In the genomic region with DNA sequence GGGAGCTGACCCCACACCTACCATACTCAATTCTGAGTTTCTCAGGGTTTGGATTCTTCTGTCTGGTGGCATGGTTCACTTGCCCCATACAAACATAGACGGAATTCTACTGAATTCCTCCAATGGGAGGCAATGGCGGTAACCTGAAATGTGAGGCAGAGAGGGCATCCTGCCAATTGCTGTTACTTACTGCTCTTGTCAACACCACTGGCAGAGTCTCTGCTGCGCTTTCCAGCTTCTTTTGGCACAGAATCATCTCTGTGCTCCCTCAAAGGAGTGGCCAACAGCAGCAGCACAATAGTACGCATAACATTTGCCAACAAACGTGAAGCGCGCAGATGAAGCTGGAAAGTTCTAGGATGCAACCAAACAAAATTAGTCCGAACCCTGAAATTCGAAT, we compare ENCODE assay signal across 8 mouse cellular contexts. TPM values are rescaled to one million over a fixed set of nuclear protein-coding genes. Genes with fewer than 3 reads are reported as not detected.
DNase-seq lines count a peak whose midpoint lies in the region; TF ChIP-seq lines count a peak whose summit lies in the region.

No protein-coding gene starts in this region.

- peak overlapping the region; percentile 48 for H3K27ac ChIP-seq in heart, adult 2 months

- peaks cover 3% of the 10 kb centered on the region; the same call in 1 of the 2 replicates for H3K36me3 ChIP-seq in heart, adult 2 months (ENCODE audit: control insufficient read depth, insufficient read depth, low read length)

- H3K4me3 ChIP-seq in heart, adult 2 months, result no peak overlapping the region

- no peaks in the 10 kb centered on the region for H3K27me3 ChIP-seq in heart, adult 2 months (ENCODE audit: control insufficient read depth, insufficient read depth, low read length)

- H3K4me1 ChIP-seq in heart, adult 2 months (ENCODE audit: control insufficient read depth, insufficient read depth, low read length), result peaks cover 1% of the 10 kb centered on the region; the same call in 1 of the 2 replicates

- TF ChIP-seq EP300 in heart, adult 2 months (IDR thresholded peaks at IDR 0.05; ENCODE audit: insufficient read depth, low read depth, low read length), result 0 out of 2 replicates have a peak, but pooled peaks have one; percentile 35

- 48% methylated on average over 9 of the region's 9 CpGs for WGBS in heart, adult 2 months

- no peak for TF ChIP-seq CTCF in heart, adult 2 months (IDR thresholded peaks at IDR 0.05)

- TF ChIP-seq POLR2A in heart, adult 2 months (IDR thresholded peaks at IDR 0.05; ENCODE audit: insufficient read depth, low read depth, low read length), result no peak

- no peaks in the 10 kb centered on the region for H3K79me2 ChIP-seq in heart, adult 2 months (replicated peaks; ENCODE audit: control insufficient read depth, insufficient read depth, low read length)

- intact Hi-C loops in left cerebral cortex, postnatal 4 days (cut with DNase I), result no loop called here
- intact Hi-C loops in heart, adult 2 months (cut with DNase I), result no loop called here

- no peak overlapping the region for H3K9ac ChIP-seq in heart, adult 2 months (ENCODE audit: low read depth, low read length)

- DNase-seq in cerebellum, postnatal 10 days, result peak; percentile 58 to 70
- no peak for DNase-seq in cerebellum, postnatal 25 days
- peak; percentile 71 for DNase-seq in left cerebral cortex, postnatal 4 days
- no peak for DNase-seq in left cerebral cortex, adult 11 months (ENCODE audit: low spot score)
- DNase-seq in heart, adult 2 months, result peak; percentile 30 to 62
- DNase-seq in lung, postnatal 4 days, result peak; percentile 30 to 58
- DNase-seq in embryo, embryonic 10 days (ENCODE audit: low spot score), result no peak
- DNase-seq in thymus, postnatal 0 days (ENCODE audit: low spot score), result no peak

RNA-seq across cellular contexts. Expression of a gene that starts 17.1 kb away (rescaled TPM):
- total RNA-seq in left cerebral cortex, postnatal 4 days (2021), result 10 to 100 TPM; 11.8 to 12.5 TPM
- total RNA-seq in heart, adult 2 months (2021), result 1 to 10 TPM; 2.9 to 3.0 TPM
- polyA plus RNA-seq in heart, adult 2 months (2012; rRNA removed), result 2.5 and 2.6 TPM in 2 replicates
- 10.2 TPM in 2 replicates for polyA plus RNA-seq in thymus, postnatal 0 days (2015; fragmentation: Nextera tagmentation; extraction: Ambion mirVana)

Comparison
In these comparisons a context has a peak if more than half of its experiments do, and no peak if none do; other contexts are left out.
1. DNase-seq: peak in cerebellum, postnatal 10 days (2 of 2), left cerebral cortex, postnatal 4 days (single experiment), heart, adult 2 months (2 of 2) and lung, postnatal 4 days (2 of 2); none in cerebellum, postnatal 25 days (0 of 2), left cerebral cortex, adult 11 months (single experiment), embryo, embryonic 10 days (single experiment) and thymus, postnatal 0 days (single experiment).